Mouse (Mus musculus): ENCODE measurements at regions not wholly inside any gene's neighbourhood (a gene's known extent, or its start where the extent isn't known, plus 50 kb on each side); places are given as distances from the start of the nearest gene placed in this dataset.

- 90% methylated on average over 14 of the region's 14 CpGs for WGBS
- ATAC-seq = peak; percentile 100
- H3K4me1 ChIP-seq (replicated peaks) = no peaks in the 10 kb centered on the region
- H3K9me3 ChIP-seq = no peaks in the 10 kb centered on the region
- H3K9ac ChIP-seq (replicated peaks) = no peak overlapping the region
- H3K27ac ChIP-seq = no peak overlapping the region
- H3K36me3 ChIP-seq = no peaks in the 10 kb centered on the region
- no peaks in the 10 kb centered on the region for H3K27me3 ChIP-seq
- no peak overlapping the region for H3K4me2 ChIP-seq (replicated peaks)
- no peak overlapping the region for H3K4me3 ChIP-seq (replicated peaks)
Measured at GRCm38 (mm10) chr4:80002738-80003635, 830.9 kb upstream of the Tyrp1 start.

DNA sequence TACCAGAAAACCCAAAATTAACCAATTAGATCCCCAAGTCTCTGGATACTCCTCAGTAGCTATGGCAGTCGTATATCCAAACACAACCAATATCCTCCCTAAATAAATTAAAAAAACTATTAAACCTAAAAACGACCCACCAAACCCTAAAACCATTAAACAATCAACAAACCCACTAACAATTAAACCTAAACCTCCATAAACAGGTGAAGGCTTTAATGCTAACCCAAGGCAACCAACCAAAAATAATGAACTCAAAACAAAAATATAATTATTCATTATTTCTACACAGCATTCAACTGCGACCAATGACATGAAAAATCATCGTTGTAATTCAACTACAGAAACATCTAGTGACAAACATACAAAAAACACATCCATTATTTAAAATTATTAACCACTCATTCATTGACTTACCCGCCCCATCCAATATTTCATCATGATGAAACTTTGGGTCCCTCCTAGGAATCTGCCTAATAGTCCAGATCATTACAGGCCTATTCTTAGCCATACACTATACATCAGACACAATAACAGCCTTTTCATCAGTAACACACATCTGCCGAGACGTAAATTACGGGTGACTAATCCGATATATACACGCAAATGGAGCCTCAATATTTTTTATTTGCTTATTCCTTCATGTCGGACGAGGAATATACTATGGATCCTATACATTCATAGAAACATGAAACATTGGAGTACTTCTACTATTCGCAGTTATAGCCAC, 830.1 kb upstream of the Tyrp1 start:
- ATAC-seq = peak; percentile 92

DNA sequence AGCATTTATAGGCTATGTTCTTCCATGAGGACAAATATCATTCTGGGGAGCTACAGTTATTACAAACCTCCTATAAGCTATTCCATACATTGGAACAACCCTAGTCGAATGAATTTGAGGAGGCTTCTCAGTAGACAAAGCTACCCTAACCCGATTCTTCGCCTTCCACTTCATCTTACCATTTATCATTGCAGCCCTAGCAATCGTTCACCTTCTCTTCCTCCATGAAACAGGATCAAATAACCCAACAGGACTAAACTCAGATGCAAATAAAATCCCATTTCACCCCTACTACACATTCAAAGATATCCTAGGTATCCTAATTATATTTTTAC, 829.6 kb upstream of the Tyrp1 start:
- Histone ChIP-seq H3K4me3 (replicated peaks) (no peak overlapping the region), H3K4me1 (replicated peaks) (no peaks in the 10 kb centered on the region), H3K9ac (replicated peaks) (no peak overlapping the region), H3K27ac (no peak overlapping the region), H3K9me3 (no peaks in the 10 kb centered on the region), H3K27me3 (no peaks in the 10 kb centered on the region), H3K36me3 (no peaks in the 10 kb centered on the region), H3K4me2 (replicated peaks) (no peak overlapping the region)
- WGBS = 90% methylated on average over 4 of the region's 4 CpGs
- ATAC-seq = no peak

More for the DNA sequence above, 830.1 kb upstream of the Tyrp1 start:
- Histone ChIP-seq H3K9ac (replicated peaks) (no peak overlapping the region), H3K4me1 (replicated peaks) (no peaks in the 10 kb centered on the region), H3K4me3 (replicated peaks) (no peak overlapping the region), H3K36me3 (no peaks in the 10 kb centered on the region), H3K27me3 (no peaks in the 10 kb centered on the region), H3K27ac (no peak overlapping the region), H3K4me2 (replicated peaks) (no peak overlapping the region), H3K9me3 (no peaks in the 10 kb centered on the region)
- 91% methylated on average over 13 of the region's 13 CpGs for WGBS

DNA sequence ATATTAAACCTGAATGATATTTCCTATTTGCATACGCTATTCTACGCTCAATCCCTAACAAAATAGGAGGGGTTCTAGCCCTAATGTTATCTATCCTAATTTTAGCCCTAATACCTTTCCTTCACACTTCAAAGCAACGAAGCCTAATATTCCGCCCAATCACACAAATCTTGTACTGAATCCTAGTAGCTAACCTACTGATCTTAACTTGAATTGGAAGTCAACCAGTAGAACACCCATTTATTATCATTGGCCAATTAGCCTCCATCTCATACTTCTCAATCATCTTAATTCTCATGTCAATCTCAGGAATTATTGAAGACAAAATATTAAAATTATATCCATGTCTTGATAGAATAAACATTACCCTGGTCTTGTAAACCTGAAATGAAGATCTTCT, 829.1 kb upstream of the Tyrp1 start:
- H3K4me2 ChIP-seq (replicated peaks) = no peak overlapping the region
- no peak for ATAC-seq
- H3K4me3 ChIP-seq (replicated peaks) = no peak overlapping the region
- no peak overlapping the region for H3K27ac ChIP-seq
- H3K4me1 ChIP-seq (replicated peaks) = no peaks in the 10 kb centered on the region
- WGBS = 97% methylated on average over 4 of the region's 4 CpGs
- no peaks in the 10 kb centered on the region for H3K27me3 ChIP-seq
- no peaks in the 10 kb centered on the region for H3K36me3 ChIP-seq
- no peaks in the 10 kb centered on the region for H3K9me3 ChIP-seq
- H3K9ac ChIP-seq (replicated peaks) = no peak overlapping the region

DNA sequence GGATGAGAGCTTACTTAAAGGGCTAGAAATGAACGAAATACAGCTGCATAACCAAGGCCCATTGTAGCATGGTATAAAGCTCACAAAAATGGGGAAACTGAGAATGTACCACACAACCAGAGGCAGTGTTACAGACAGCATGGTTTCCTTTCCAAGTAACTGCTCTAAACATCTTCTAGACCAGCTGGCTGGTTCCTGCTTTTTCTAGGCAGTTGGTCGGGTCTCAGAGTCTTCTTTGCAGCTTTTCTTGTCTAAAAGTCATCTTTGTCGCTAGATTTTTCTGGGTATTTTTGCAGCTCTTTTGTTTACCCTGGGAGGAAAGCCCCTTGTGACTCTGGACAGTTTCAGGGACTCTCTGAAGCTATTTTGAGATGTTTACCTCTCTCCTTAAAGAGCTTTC, 806.0 kb upstream of the Tyrp1 start:
- H3K9ac ChIP-seq (replicated peaks) = no peak overlapping the region
- no peaks in the 10 kb centered on the region for H3K9me3 ChIP-seq
- no peak overlapping the region for H3K4me2 ChIP-seq (replicated peaks)
- no peaks in the 10 kb centered on the region for H3K4me1 ChIP-seq (replicated peaks)
- H3K36me3 ChIP-seq = no peaks in the 10 kb centered on the region
- no peak overlapping the region for H3K27ac ChIP-seq
- 68% methylated on average over 3 of the region's 3 CpGs for WGBS
- no peaks in the 10 kb centered on the region for H3K27me3 ChIP-seq
- ATAC-seq = no peak
- no peak overlapping the region for H3K4me3 ChIP-seq (replicated peaks)

- Histone ChIP-seq H3K36me3 (no peaks in the 10 kb centered on the region), H3K9me3 (no peaks in the 10 kb centered on the region), H3K27me3 (no peaks in the 10 kb centered on the region), H3K9ac (replicated peaks) (no peak overlapping the region), H3K4me1 (replicated peaks) (no peaks in the 10 kb centered on the region), H3K4me3 (replicated peaks) (no peak overlapping the region), H3K4me2 (replicated peaks) (no peak overlapping the region), H3K27ac (no peak overlapping the region)
- 84% methylated on average over 6 of the region's 6 CpGs for WGBS
- ATAC-seq = no peak
Measured at GRCm38 (mm10) chr4:80047956-80048355, 786.0 kb upstream of the Tyrp1 start.
